Mouse (Mus musculus) thymus, postnatal 36 days (tissue): Measurements from ENCODE around the gene Prkar1a.

Experiments
- DNase-seq, 2 experiments: peaks; one replicate each; pipeline ENCODE4 v3.0.0; 2022; ENCODE audit warnings: mixed read lengths in 2 of 2

Prkar1a gene

GRCm38 (mm10) chr11:109674542-109674941, 25.3 kb downstream of the Prkar1a start:
- no peak for DNase-seq

DNA sequence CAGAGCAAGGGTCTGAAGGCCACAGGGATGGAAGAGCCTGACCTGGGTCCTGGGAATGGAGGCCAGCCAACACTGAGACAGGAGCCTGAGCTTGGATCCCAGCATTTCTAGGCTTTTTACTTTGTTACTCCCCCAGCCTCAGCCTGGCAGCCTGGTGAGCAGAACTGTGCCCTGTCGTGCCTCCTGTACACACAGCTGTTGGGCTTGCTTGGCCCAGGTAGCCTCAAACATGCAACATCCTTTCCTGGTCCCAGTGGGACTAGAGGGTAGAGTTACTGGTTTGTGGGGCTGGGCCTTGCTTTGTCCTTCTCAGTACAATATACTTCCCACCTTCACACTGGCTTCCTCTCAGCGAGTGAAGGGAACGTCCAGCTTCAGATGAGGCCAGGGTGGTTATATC, 26.0 kb downstream of the Prkar1a start:
- DNase-seq: no peak

- no peak for DNase-seq
These were observed 26.6 kb downstream of the Prkar1a start for GRCm38 (mm10) chr11:109675771-109676170.

DNA sequence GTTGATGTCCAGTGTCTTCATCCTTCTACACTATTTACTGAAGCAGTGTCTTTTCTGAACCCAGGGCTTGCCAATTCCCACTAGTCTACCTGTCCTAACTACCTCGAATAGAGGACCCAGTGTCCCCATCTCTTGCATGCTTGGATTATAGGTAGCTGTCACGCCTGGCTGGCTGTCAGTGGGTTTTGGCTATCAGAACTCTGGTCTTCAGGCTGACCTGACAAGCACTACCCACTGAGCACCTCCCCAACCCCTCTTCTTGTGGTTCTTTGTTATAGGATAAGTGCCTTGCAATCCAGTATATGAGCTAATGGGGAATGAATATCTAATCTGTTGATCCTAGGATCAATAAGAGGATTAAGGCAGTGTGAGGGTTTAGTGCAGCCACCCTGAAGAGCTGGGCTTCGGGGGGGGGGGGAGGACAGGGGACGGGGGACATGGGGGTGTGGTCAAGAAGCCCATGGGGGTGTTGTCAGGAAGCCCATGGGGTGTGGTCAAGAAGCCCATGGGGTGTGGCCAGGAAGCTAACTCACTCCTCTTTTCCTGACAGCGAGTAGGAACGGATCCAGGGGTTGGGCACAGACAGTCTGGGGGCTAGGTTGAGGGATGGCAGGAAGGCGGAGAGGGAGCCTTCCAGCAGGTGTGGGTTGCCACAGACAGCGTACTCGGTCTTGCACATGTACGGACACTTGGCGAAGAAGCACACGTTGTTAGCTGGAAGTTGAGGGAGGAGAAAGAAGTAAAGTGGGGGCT, 27.6 kb downstream of the Prkar1a start:
- DNase-seq: no peak

- DNase-seq: no peak
These were observed 29.1 kb downstream of the Prkar1a start for GRCm38 (mm10) chr11:109678291-109678690.

- DNase-seq: no peak
These were observed 31.7 kb downstream of the Prkar1a start for GRCm38 (mm10) chr11:109680934-109681333.

DNA sequence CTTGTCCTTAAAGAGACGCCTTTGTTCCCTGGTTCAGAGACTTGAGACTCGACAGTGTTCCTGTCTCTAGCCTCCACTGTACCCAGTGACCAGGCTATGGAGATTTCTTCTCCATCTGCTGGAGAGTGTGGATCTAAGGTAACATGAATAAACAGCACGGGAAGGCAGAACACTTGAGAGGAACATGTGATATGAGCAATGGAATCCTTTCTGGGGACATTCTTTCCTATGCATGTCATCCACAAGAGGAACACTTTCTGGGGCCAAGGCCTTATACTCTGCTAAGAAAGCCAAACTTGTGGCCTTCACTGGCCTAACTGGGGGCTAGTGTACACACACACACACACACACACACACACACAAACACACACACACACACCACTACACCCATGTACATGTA, 32.4 kb downstream of the Prkar1a start:
- DNase-seq: no peak

DNA sequence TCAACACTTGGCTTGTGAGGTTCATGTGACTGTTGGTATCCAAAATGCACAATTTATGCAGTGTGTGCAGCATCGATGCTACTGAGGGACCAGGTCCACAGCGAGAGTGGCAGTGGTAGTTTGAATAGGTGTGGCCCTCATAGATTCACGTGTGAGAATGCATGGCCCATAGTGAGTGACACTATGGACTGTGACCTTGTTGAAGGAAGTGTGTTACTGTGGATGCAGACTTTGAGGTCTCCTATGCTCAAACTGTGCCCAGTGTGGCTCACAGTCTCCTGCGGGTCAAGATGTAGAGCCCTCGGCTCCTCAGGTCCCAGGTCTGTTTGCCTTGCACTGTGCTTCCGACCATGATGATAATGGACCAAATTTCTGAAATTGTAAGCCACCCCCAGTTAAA, 33.0 kb downstream of the Prkar1a start:
- no peak for DNase-seq

- no peak for DNase-seq
These were observed 40.3 kb downstream of the Prkar1a start for GRCm38 (mm10) chr11:109689539-109689938.

- DNase-seq: no peak
These were observed 43.5 kb downstream of the Prkar1a start for GRCm38 (mm10) chr11:109692737-109693136.

DNA sequence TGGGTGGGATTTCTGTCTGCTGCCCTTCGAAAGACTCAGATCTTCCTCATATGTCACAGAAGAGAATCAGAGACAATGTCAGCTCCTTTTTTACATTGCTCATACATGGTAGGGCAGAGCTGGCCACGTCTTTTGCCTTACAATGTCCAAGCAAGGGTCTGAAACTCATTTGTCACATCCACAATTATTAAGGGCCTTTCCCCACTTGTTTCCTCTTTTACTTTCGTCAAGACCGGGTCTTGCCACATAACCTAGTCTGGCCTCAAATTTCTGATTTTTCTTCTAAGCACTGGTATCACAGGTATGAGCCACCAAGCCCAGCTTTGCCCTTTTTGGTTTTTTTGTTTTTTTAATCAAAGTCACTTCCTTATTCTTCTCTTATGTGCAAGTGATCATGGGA, 47.3 kb downstream of the Prkar1a start:
- no peak for DNase-seq

DNA sequence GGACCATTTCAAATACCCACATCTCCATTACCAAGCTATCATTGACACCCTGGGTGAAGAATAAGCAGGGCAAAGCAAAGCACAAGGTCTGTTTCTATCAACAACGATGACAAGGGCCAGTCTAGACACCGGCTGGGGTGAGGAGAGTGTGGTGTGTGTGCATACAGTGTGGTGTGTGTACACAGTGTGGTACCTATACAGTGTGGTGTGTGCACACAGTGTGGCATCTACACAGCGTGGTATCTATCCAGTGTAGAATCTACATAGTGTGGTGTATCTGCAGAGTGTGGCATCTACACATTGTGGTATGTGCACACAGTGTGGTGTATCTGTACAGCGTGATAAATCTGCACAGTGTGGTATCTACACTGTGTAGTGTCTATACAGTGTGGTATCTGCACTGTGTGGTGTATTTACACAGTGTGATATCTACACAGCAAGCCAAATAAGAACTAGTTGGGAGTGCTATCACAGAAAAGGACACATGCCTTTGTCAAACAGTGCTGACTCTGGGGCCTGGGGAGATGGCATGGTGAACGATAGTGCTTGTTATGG, 48.0 kb downstream of the Prkar1a start:
- no peak for DNase-seq

- no peak for DNase-seq
These were observed 49.5 kb downstream of the Prkar1a start for GRCm38 (mm10) chr11:109698740-109699139.

DNA sequence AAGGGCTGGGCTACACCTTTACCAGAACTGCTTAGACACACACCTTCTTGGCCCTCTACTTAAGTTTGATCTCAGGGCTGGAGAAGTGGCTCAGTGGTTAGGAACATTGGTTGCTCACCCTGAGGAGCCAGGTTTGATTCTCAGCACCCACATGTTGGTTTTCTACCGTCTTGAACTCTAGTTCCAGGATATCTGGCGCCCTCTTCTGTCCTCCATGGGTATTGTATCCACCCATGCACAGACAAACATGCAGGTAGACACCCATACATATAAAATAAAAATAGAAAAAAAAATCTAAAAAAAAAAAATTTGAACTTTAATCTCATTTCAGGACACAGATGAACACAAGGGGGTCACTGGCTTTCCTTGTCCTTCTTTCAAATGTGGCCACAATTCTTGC, 50.6 kb downstream of the Prkar1a start:
- no peak for DNase-seq

GRCm38 (mm10) chr11:109700761-109701160, 51.6 kb downstream of the Prkar1a start:
- DNase-seq: no peak

DNA sequence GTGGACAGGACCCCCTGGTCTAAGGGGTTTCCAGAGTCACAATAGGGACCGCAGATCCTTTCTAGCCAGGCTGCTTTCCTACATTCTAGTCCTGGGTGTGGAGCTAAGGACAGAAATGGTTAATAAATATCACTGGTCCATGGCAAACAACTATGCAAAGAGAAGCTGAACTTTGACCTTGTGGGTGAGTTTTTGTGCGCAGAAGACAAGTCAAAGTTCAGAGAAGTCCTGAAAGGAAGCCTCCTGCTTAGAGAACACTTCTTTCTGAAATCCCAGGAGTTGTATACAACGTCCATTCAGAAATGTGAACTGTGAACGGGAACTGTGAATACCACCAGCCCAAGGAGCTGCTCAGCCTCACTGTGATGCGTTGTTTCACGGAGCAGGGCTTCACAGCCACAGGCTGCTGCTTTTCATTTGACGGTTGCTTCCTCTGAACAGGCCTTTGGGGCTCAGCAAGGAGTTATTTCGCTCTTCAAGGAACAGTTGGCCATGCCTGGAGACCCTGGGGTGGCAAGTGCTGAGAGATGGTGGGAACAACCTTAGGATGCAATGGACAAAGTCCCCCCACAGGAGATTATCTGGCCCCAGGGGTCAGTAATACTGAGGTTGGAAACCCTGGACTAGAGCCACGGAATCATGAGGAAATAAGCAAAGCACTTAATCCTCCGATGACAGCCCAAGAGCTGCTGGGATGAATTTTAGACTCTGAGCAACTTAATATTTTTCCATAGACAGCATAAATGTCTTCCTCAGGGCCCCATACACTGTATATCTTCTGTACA, 53.0 kb downstream of the Prkar1a start:
- DNase-seq: no peak

GRCm38 (mm10) chr11:109703845-109704244, 54.6 kb downstream of the Prkar1a start:
- no peak for DNase-seq

DNA sequence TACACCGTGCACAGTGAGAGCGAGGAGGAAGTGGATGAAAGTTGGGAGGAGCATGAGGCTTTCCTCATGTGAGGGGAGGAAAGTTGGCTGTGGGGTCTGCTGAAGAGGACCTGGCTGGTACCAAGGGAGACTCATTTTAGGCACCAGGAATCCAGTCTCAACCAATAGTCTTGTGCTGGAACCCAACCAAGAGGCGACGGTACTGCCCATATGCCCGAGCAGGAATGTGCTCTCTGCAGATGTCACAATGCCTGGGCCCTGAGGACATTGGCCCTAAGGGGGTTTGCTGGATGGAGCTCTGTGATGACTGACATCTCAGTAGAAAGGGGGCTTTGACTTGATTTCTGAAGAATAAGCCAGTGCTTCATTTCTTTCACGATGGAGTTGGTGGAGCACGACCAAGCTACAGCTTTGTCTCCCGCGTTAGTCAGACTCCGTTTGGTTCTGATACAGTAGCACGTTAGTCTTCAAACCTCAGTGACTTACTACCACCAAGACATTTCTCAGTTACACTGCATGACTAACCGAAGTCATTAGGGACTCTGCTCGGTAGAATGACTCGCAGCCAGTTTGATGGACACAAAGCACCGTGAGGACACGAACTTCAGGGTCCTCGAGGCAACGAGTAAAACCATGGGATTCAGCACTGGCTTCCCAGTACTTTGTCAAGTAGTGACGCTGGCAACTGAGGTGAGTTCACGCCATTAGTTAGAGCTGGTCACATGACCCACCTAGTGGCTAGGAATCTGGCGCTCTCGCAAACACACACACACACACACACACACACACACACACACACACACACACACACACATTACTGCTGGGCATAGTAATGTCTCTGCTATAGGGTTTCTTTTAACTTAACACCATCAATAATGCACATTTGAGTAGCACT, 55.4 kb downstream of the Prkar1a start:
- DNase-seq: no peak

DNA sequence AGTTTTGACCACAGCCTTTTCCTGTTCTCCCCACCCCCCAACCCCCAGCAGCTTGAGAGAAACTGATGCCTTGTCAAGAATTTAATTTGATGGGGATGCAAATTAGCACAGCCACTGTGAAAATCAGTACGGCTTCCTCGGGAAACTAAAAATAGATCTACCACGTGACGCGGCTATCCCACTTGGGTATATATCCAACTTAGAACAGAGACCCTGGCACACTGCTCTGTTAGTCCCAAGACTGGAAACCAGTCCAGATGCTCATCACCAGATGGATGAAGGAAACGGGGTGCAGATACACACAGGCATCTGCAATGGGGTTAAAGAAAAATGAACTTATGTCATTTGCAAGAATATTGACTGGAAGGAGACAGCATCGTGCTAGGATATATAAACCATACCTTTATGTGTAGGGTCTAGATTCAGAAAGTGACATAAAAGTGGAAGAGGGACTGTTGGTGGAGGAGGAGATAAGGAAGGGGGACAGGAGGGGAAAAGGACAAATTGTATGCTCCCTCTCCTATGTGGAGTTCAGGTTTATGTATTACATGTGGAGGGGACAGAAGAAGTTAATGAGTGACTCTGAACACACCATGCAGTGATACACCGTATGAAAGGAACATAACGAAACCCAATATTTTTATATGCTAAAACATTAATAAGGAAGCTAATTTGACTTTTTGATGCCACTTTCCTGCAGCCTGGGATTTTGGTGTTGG, 56.3 kb downstream of the Prkar1a start:
- no peak for DNase-seq

DNA sequence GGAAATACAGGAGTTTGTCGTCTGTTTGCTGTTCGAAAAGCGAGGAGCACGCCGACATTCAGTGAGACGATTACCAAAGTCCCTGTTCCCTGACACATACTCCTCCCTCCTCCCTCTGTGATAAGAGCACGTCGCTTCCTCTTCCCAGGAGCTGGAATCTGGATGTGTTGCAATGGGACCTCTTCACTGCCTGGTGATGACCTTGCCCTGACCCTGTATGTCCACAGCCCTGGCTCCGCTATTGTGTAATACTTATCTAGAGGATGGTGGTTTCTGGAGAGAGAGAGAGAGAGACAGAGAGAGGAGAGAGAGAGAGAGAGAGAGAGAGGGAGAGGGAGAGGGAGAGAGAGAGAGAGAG, 56.8 kb downstream of the Prkar1a start:
- DNase-seq: no peak

- no peak for DNase-seq
These were observed 57.4 kb downstream of the Prkar1a start for GRCm38 (mm10) chr11:109706586-109706985.

DNA sequence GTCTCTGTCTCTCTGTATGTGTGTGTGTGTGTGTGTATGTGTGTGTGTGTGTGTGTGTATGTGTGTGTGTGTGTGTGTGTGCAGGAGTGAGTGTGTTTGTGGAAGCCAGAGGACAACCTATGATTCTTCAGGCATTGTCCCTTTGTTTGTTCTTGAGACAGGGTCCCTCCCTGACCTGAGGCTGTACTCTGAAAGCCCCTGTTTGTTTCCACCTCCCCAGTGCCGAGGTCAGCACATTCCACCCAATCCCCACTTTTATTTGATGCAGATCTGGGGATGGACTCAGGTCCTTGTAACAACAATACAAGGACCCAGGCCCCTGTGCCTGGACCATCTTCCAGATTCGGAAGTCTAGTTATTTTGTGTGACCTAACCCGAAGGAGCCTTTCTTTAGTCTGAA, 58.2 kb downstream of the Prkar1a start:
- no peak for DNase-seq
